Mouse (Mus musculus) hindbrain, embryonic 14.5 days (tissue): ENCODE measurements around the gene Teddm2. TPM values are rescaled to one million over a fixed set of nuclear protein-coding genes. Genes with fewer than 3 reads are reported as not detected.
A peak's percentile ranks its signal among the peaks of the same experiment; 100 is the strongest.

Experiments
- ATAC-seq: fragments of 200-750 bp; cut with Nextera tagmentation; 2 replicates; pipeline ENCODE4 v1.8.0; 2017; ENCODE audit warnings: moderate number of reproducible peaks, mild to moderate bottlenecking, moderate TSS enrichment, moderate library complexity; ENCODE audit not compliant: low FRiP score
- DNase-seq: peaks from one replicate; pipeline ENCODE4 v3.0.0-alpha.2; 2015; ENCODE audit warnings: low spot score
- H3K27ac ChIP-seq: fragments of 300-500 bp; sonication (generic); 2 replicates; pipeline ENCODE4 v1.5.1; 2014; ENCODE audit warnings: mild to moderate bottlenecking, moderate library complexity
- H3K27me3 ChIP-seq: fragments of 300-500 bp; sonication (generic); 2 replicates; pipeline ENCODE4 v1.6.1; 2014; ENCODE audit warnings: mild to moderate bottlenecking, low read length, mixed read lengths; ENCODE audit not compliant: control insufficient read depth, insufficient read depth
- H3K36me3 ChIP-seq: fragments of 300-500 bp; sonication (generic); replicated peaks from 2 replicates; pipeline ENCODE4 v1.6.1; 2014; ENCODE audit not compliant: control insufficient read depth, insufficient read depth
- H3K4me1 ChIP-seq: fragments of 300-500 bp; sonication (generic); replicated peaks from 2 replicates; pipeline ENCODE4 v1.6.1; 2014; ENCODE audit warnings: antibody characterized with exemption, low read length, mixed read lengths; ENCODE audit not compliant: control insufficient read depth, insufficient read depth
- H3K4me2 ChIP-seq: fragments of 300-500 bp; sonication (generic); replicated peaks from 2 replicates; pipeline ENCODE4 v1.6.1; 2014; ENCODE audit warnings: mild to moderate bottlenecking, moderate library complexity
- H3K4me3 ChIP-seq: fragments of 300-500 bp; sonication (generic); replicated peaks from 2 replicates; pipeline ENCODE4 v1.5.1; 2014; ENCODE audit warnings: mild to moderate bottlenecking, low read length
- H3K9ac ChIP-seq: fragments of 300-500 bp; sonication (generic); 2 replicates; pipeline ENCODE4 v1.6.1; 2014
- H3K9me3 ChIP-seq: fragments of 300-500 bp; sonication (generic); 2 replicates; pipeline ENCODE4 v1.6.1; 2016; ENCODE audit warnings: low read length; ENCODE audit not compliant: control insufficient read depth
- WGBS: fragments of 180-500 bp; shearing (Covaris S2); extraction: QIAGEN DNeasy Blood & Tissue Kit; methylation state at CpG from one replicate; pipeline ENCODE4 v1.1.7; 2014; 5-methylcytosine and 5-hydroxymethylcytosine counted together
- polyA plus RNA-seq: library from polyadenylated mRNA; unstranded; fragments of >200 nt; fragmentation: Nextera tagmentation; extraction: Ambion mirVana; gene quantifications from 2 replicates; pipeline ENCODE4 v1.2.1, GENCODE M21; 2014

The Teddm2 gene
- polyA plus RNA-seq, result 0.98 and 1.4 TPM in 2 replicates

GRCm38 (mm10) chr1:153899731-153900380 is at the start of gene Teddm2, which contains the start of gene Glul:
Gene Teddm2 (minus strand): TSS chr1:153900228.
Gene Glul (plus strand): TSS chr1:153899944.
- Histone ChIP-seq H3K4me1 (peaks cover 35% of the 10 kb centered on the region), H3K27me3 (no peaks in the 10 kb centered on the region), H3K36me3 (peaks cover 21% of the 10 kb centered on the region), H3K27ac (peak within 1 kb of the TSS; percentile 97), H3K4me3 (peak within 1 kb of the TSS; percentile 84), H3K9me3 (no peaks in the 10 kb centered on the region), H3K9ac (peak within 1 kb of the TSS; percentile 86), H3K4me2 (peak within 1 kb of the TSS; percentile 81)
- under 1% methylated on average over 51 of the region's 51 CpGs for WGBS
- DNase-seq (peak; percentile 92), ATAC-seq (peak; percentile 96)

GRCm38 (mm10) chr1:153947837-153948236 is 47.8 kb upstream of the Teddm2 start:
- no peak overlapping the region for H3K27ac ChIP-seq
- DNase-seq (no peak), ATAC-seq (no peak)
- H3K27me3 ChIP-seq, result no peaks in the 10 kb centered on the region
- H3K4me3 ChIP-seq, result no peak overlapping the region
- no peaks in the 10 kb centered on the region for H3K36me3 ChIP-seq
- no peak overlapping the region for H3K4me2 ChIP-seq
- peaks cover 10% of the 10 kb centered on the region for H3K4me1 ChIP-seq
- H3K9me3 ChIP-seq, result no peaks in the 10 kb centered on the region
- no peak overlapping the region for H3K9ac ChIP-seq
- WGBS, result 94% methylated on average over 6 of the region's 6 CpGs

- H3K4me1 ChIP-seq, result peaks cover 10% of the 10 kb centered on the region
- no peak overlapping the region for H3K27ac ChIP-seq
- peak; percentile 38 for DNase-seq
- H3K9me3 ChIP-seq, result no peaks in the 10 kb centered on the region
- no peak for ATAC-seq
- 12% methylated on average over 7 of the region's 7 CpGs for WGBS
- no peak overlapping the region for H3K9ac ChIP-seq
- H3K4me3 ChIP-seq, result no peak overlapping the region
- no peaks in the 10 kb centered on the region for H3K27me3 ChIP-seq
- H3K4me2 ChIP-seq, result no peak overlapping the region
- no peaks in the 10 kb centered on the region for H3K36me3 ChIP-seq
Measured at GRCm38 (mm10) chr1:153946971-153947370, 46.9 kb upstream of the Teddm2 start.

DNA sequence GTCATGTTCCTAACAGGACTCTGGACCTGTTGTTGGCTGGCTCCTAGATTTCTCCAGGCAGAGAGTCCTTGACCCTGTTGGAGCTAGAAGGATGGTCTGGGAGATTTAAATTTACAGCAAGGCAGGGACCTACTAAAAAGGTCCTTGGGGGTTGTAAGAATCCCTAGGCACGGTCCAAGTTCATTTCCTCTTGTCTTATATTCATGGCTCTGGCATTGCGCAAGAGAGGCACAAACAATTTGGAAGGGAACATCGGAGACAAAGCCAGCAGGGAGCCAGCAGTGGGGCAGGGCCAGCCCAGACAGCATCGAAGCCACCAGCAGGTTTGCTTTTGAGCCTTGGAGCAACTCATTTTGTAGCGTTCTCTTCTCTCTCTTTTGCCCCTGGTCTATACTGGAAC is 45.2 kb upstream of the Teddm2 start:
- ATAC-seq (no peak), DNase-seq (no peak)
- no peak overlapping the region for H3K9ac ChIP-seq
- H3K4me1 ChIP-seq, result peaks cover 10% of the 10 kb centered on the region
- 65% methylated on average over 5 of the region's 5 CpGs for WGBS
- no peak overlapping the region for H3K4me3 ChIP-seq
- H3K27me3 ChIP-seq, result no peaks in the 10 kb centered on the region
- no peak overlapping the region for H3K4me2 ChIP-seq
- no peak overlapping the region for H3K27ac ChIP-seq
- H3K36me3 ChIP-seq, result no peaks in the 10 kb centered on the region
- no peaks in the 10 kb centered on the region for H3K9me3 ChIP-seq

GRCm38 (mm10) chr1:153940986-153941385 is 41.0 kb upstream of the Teddm2 start:
- Histone ChIP-seq H3K9me3 (no peaks in the 10 kb centered on the region), H3K9ac (no peak overlapping the region), H3K4me2 (no peak overlapping the region), H3K4me1 (no peaks in the 10 kb centered on the region), H3K27ac (no peak overlapping the region), H3K36me3 (no peaks in the 10 kb centered on the region), H3K4me3 (no peak overlapping the region), H3K27me3 (no peaks in the 10 kb centered on the region)
- WGBS, result 83% methylated on average over 2 of the region's 2 CpGs
- ATAC-seq, result no peak
- no peak for DNase-seq

DNA sequence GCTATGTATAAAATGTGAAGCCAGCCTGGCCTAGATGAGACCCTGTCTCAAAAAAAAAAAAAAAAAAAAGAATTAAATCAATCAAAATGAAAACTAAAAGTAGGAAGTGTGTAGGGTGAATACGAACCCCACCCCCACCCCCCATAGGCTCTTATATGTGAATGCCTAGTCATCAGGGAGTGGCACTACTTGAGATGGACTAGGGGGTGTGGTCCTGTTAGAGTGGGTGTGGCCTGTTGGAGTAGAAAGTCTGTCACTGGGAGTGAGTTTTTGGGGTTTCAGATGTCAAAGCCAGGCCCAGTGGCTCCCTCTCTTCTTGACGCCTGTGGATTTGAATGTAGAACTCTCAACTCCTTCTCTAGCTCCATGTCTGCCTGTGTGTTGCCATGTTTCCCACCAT is 37.0 kb upstream of the Teddm2 start:
- Histone ChIP-seq H3K4me2 (no peak overlapping the region), H3K27me3 (no peaks in the 10 kb centered on the region), H3K4me3 (no peak overlapping the region), H3K36me3 (no peaks in the 10 kb centered on the region), H3K4me1 (no peaks in the 10 kb centered on the region), H3K9ac (no peak overlapping the region), H3K27ac (no peak overlapping the region), H3K9me3 (no peaks in the 10 kb centered on the region)
- WGBS, result 93% methylated on average over 2 of the region's 2 CpGs
- DNase-seq (no peak), ATAC-seq (no peak)

GRCm38 (mm10) chr1:153935844-153936380 is 35.9 kb upstream of the Teddm2 start:
- H3K9me3 ChIP-seq, result no peaks in the 10 kb centered on the region
- no peak overlapping the region for H3K27ac ChIP-seq
- WGBS, result 76% methylated on average over 12 of the region's 12 CpGs
- no peaks in the 10 kb centered on the region for H3K27me3 ChIP-seq
- no peak overlapping the region for H3K4me3 ChIP-seq
- H3K4me1 ChIP-seq, result no peaks in the 10 kb centered on the region
- ATAC-seq (no peak), DNase-seq (no peak)
- H3K9ac ChIP-seq, result no peak overlapping the region
- no peak overlapping the region for H3K4me2 ChIP-seq
- no peaks in the 10 kb centered on the region for H3K36me3 ChIP-seq

GRCm38 (mm10) chr1:153933772-153934171 is 33.7 kb upstream of the Teddm2 start:
- Histone ChIP-seq H3K27ac (no peak overlapping the region), H3K9ac (no peak overlapping the region), H3K27me3 (no peaks in the 10 kb centered on the region), H3K4me3 (no peak overlapping the region), H3K4me1 (no peaks in the 10 kb centered on the region), H3K36me3 (no peaks in the 10 kb centered on the region), H3K9me3 (no peaks in the 10 kb centered on the region), H3K4me2 (no peak overlapping the region)
- DNase-seq, result no peak
- 62% methylated on average over 1 of the region's 1 CpGs for WGBS
- no peak for ATAC-seq

- no peaks in the 10 kb centered on the region for H3K9me3 ChIP-seq
- H3K4me3 ChIP-seq, result no peak overlapping the region
- H3K36me3 ChIP-seq, result no peaks in the 10 kb centered on the region
- no peak overlapping the region for H3K9ac ChIP-seq
- H3K27me3 ChIP-seq, result no peaks in the 10 kb centered on the region
- no peak overlapping the region for H3K4me2 ChIP-seq
- no peak overlapping the region for H3K27ac ChIP-seq
- DNase-seq, result no peak
- no peak for ATAC-seq
- WGBS, result 82% methylated on average over 2 of the region's 2 CpGs
- H3K4me1 ChIP-seq, result no peaks in the 10 kb centered on the region
Measured at GRCm38 (mm10) chr1:153930431-153930830, 30.4 kb upstream of the Teddm2 start.
